In genomic region chrX:12080904-12081740, GRCm38 (mm10) we compare ENCODE assay signal across 8 mouse cellular contexts.
DNase-seq lines count a peak whose midpoint lies in the region; ATAC-seq and TF ChIP-seq lines count a peak whose summit lies in the region.

No protein-coding gene starts in this region.

- peaks cover 66% of the 10 kb centered on the region for H3K27me3 ChIP-seq in heart, embryonic 16.5 days (ENCODE audit: control insufficient read depth, insufficient read depth, low read length)

- ATAC-seq in heart, embryonic 16.5 days (replicated peaks; ENCODE audit: extremely low read depth, insufficient read depth, low FRiP score): 0 out of 2 replicates have a peak, but pooled peaks have one; percentile 9

- H3K9ac ChIP-seq in heart, embryonic 16.5 days (ENCODE audit: low read length): peak overlapping the region; percentile 84

- peak overlapping the region; percentile 85 for H3K4me2 ChIP-seq in heart, embryonic 16.5 days (ENCODE audit: low read depth, low read length)

- DNase-seq in spleen, adult 18-20 months: peak; percentile 42 to 45
- no peak for DNase-seq in spleen, adult 12 weeks (ENCODE audit: low spot score)
- peak; percentile 18 to 60 for DNase-seq in kidney, postnatal 36 days
- DNase-seq in mesoderm, embryonic 11.5 days (ENCODE audit: low read depth, low spot score): peak; percentile 71
- peak; percentile 47 to 72 for DNase-seq in spleen, postnatal 4 days (ENCODE audit: low spot score in 2 of 2)
- no peak for DNase-seq in layer of hippocampus, adult 9-10 months (ENCODE audit: low spot score)

- 4% methylated on average over 56 of the region's 61 CpGs for WGBS in heart, embryonic 16.5 days

- H3K9me3 ChIP-seq in heart, embryonic 16.5 days (replicated peaks; ENCODE audit: control insufficient read depth, low read length): no peaks in the 10 kb centered on the region

- peak overlapping the region; percentile 79 for H3K27ac ChIP-seq in cortical plate, adult 2 months (ENCODE audit: insufficient read depth, low read length)
- peak overlapping the region; percentile 70 for H3K27ac ChIP-seq in heart, embryonic 16.5 days (ENCODE audit: low read length)

- TF ChIP-seq CTCF in cortical plate, adult 2 months (IDR thresholded peaks at IDR 0.05; ENCODE audit: extremely low read depth, insufficient read depth, low read length): no peak

- H3K4me3 ChIP-seq in cortical plate, adult 2 months (ENCODE audit: insufficient read depth, low read length): peak overlapping the region; percentile 58
- peak overlapping the region; percentile 71 for H3K4me3 ChIP-seq in heart, embryonic 16.5 days (ENCODE audit: low read length)

- H3K4me1 ChIP-seq in cortical plate, adult 2 months (ENCODE audit: control insufficient read depth, insufficient read depth, low read length): no peaks in the 10 kb centered on the region
- H3K4me1 ChIP-seq in heart, embryonic 16.5 days (ENCODE audit: control insufficient read depth, insufficient read depth, low read length): peaks cover 16% of the 10 kb centered on the region

- TF ChIP-seq POLR2A in cortical plate, adult 2 months (IDR thresholded peaks at IDR 0.05; ENCODE audit: extremely low read depth, insufficient read depth, low read length): no peak

- H3K36me3 ChIP-seq in heart, embryonic 16.5 days (ENCODE audit: control insufficient read depth, insufficient read depth): no peaks in the 10 kb centered on the region

Comparison
In these comparisons a context has a peak if more than half of its experiments do, and no peak if none do; other contexts are left out.
1. DNase-seq: peak in spleen, adult 18-20 months (2 of 2), kidney, postnatal 36 days (2 of 2), mesoderm, embryonic 11.5 days (single experiment) and spleen, postnatal 4 days (2 of 2); none in spleen, adult 12 weeks (single experiment) and layer of hippocampus, adult 9-10 months (single experiment).